In the genomic region with DNA sequence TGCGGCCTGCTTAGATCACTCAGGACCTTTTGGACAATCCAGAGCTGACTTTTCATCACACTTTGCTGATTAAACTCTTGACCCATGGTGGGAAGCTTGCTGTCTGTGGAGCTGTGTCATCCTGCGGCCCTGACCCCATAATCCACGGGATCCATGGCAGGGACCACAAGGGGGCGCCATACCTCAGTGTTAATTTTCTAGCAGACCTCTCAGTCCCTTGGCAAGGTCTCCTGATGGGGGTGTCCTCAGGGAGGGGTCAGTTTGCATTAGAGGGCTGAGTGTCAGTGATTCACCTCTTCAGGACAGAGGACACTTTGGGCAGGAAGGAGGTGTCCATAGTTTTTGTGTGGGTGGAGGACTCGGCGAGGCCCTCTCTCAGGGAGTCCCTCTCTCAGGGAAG, we compare ENCODE assay signal across 10 mouse cellular contexts.
DNase-seq lines count a peak whose midpoint lies in the region; ATAC-seq and TF ChIP-seq lines count a peak whose summit lies in the region.
"Had no signal": no experiment of that assay in that cellular context is flagged by ENCODE, and none has a peak within 500 bp of the region (broad histone marks: within the 10 kb centered on the region; RNA-seq: fewer than 3 reads in every experiment).

No protein-coding gene starts in this region.

- H3K9me3 ChIP-seq in hindbrain, embryonic 10.5 days = no peaks in the 10 kb centered on the region
- no peaks in the 10 kb centered on the region for H3K9me3 ChIP-seq in hindbrain, embryonic 12.5 days (replicated peaks)
- no peaks in the 10 kb centered on the region for H3K9me3 ChIP-seq in liver, embryonic 11.5 days (ENCODE audit: control insufficient read depth, low read length)
- H3K9me3 ChIP-seq: embryonic facial prominence, embryonic 13.5 days had no signal

- no peaks in the 10 kb centered on the region for H3K27me3 ChIP-seq in hindbrain, embryonic 10.5 days (ENCODE audit: insufficient read depth, poor library complexity, severe bottlenecking)
- no peaks in the 10 kb centered on the region for H3K27me3 ChIP-seq in hindbrain, embryonic 12.5 days
- H3K27me3 ChIP-seq in liver, embryonic 11.5 days (replicated peaks; ENCODE audit: control insufficient read depth, insufficient read depth, low read length) = no peaks in the 10 kb centered on the region
- H3K27me3 ChIP-seq in small intestine, adult 2 months (ENCODE audit: control insufficient read depth, insufficient read depth, low read length) = no peaks in the 10 kb centered on the region
- H3K27me3 ChIP-seq: embryonic facial prominence, embryonic 13.5 days had no signal

- peak; percentile 58 for DNase-seq in hindbrain, embryonic 10.5 days (ENCODE audit: low spot score)
- DNase-seq in B cell, adult 2 months = peak; percentile 60
- peak; percentile 56 to 90 for DNase-seq in adrenal gland, adult (ENCODE audit: inconsistent age in 2 of 2, low spot score in 1 of 2)
- peak; percentile 61 for DNase-seq in embryo, embryonic 11 days
- DNase-seq in liver, embryonic 11.5 days (ENCODE audit: low spot score) = peak; percentile 47
- DNase-seq in layer of hippocampus, adult 8-10 months (ENCODE audit: low spot score in 2 of 2) = no peak

- peak; percentile 76; the same call in 1 of the 2 replicates for TF ChIP-seq CTCF in small intestine, adult 2 months (IDR thresholded peaks at IDR 0.05; ENCODE audit: extremely low read depth, insufficient read length, insufficient replicate concordance, low read depth, low read length)

- WGBS in hindbrain, embryonic 10.5 days = 52% methylated on average over 6 of the region's 6 CpGs
- WGBS in hindbrain, embryonic 12.5 days = 51% methylated on average over 6 of the region's 6 CpGs
- 43% methylated on average over 6 of the region's 6 CpGs for WGBS in liver, embryonic 11.5 days
- WGBS in small intestine, adult 2 months = 54% methylated on average over 6 of the region's 6 CpGs

- H3K9ac ChIP-seq in hindbrain, embryonic 12.5 days = no peak overlapping the region
- no peak overlapping the region for H3K9ac ChIP-seq in liver, embryonic 11.5 days (ENCODE audit: low read depth, low read length)
- H3K9ac ChIP-seq: embryonic facial prominence, embryonic 13.5 days had no signal

- H3K4me2 ChIP-seq in hindbrain, embryonic 12.5 days (replicated peaks) = no peak overlapping the region
- H3K4me2 ChIP-seq in liver, embryonic 11.5 days = no peak overlapping the region
- H3K4me2 ChIP-seq: embryonic facial prominence, embryonic 13.5 days had no signal

- no peaks in the 10 kb centered on the region for H3K36me3 ChIP-seq in hindbrain, embryonic 10.5 days
- H3K36me3 ChIP-seq in hindbrain, embryonic 12.5 days = no peaks in the 10 kb centered on the region
- H3K36me3 ChIP-seq in liver, embryonic 11.5 days (ENCODE audit: control insufficient read depth, insufficient read depth, low read length) = no peaks in the 10 kb centered on the region
- H3K36me3 ChIP-seq in small intestine, adult 2 months (ENCODE audit: control insufficient read depth, insufficient read depth, low read length) = no peaks in the 10 kb centered on the region
- H3K36me3 ChIP-seq: embryonic facial prominence, embryonic 13.5 days had no signal

- TF ChIP-seq POLR2A in small intestine, adult 2 months (IDR thresholded peaks at IDR 0.05; ENCODE audit: low read depth, low read length) = no peak

- no peak overlapping the region for H3K4me3 ChIP-seq in hindbrain, embryonic 10.5 days
- H3K4me3 ChIP-seq in hindbrain, embryonic 12.5 days = no peak overlapping the region
- no peak overlapping the region for H3K4me3 ChIP-seq in liver, embryonic 11.5 days (ENCODE audit: low read depth, low read length)
- no peak overlapping the region for H3K4me3 ChIP-seq in small intestine, adult 2 months (ENCODE audit: low read depth, low read length)
- H3K4me3 ChIP-seq: embryonic facial prominence, embryonic 13.5 days had no signal

- H3K27ac ChIP-seq in hindbrain, embryonic 10.5 days = no peak overlapping the region
- no peak overlapping the region for H3K27ac ChIP-seq in hindbrain, embryonic 12.5 days
- H3K27ac ChIP-seq in liver, embryonic 11.5 days (ENCODE audit: low read depth, low read length) = no peak overlapping the region
- no peak overlapping the region for H3K27ac ChIP-seq in small intestine, adult 2 months (ENCODE audit: insufficient read depth, low read depth, low read length)
- H3K27ac ChIP-seq: macrophage had no signal

- no peak for ATAC-seq in hindbrain, embryonic 12.5 days (ENCODE audit: low FRiP score)
- ATAC-seq in liver, embryonic 11.5 days (replicated peaks; ENCODE audit: low FRiP score) = no peak

- H3K4me1 ChIP-seq in hindbrain, embryonic 10.5 days (replicated peaks) = peaks cover 22% of the 10 kb centered on the region
- H3K4me1 ChIP-seq in hindbrain, embryonic 12.5 days = no peaks in the 10 kb centered on the region
- no peaks in the 10 kb centered on the region for H3K4me1 ChIP-seq in liver, embryonic 11.5 days (replicated peaks; ENCODE audit: control insufficient read depth, insufficient read depth, low read length)
- H3K4me1 ChIP-seq in small intestine, adult 2 months (ENCODE audit: control insufficient read depth, insufficient read depth, insufficient read length, low read length) = no peaks in the 10 kb centered on the region

Comparison
In these comparisons a context has a peak if more than half of its experiments do, and no peak if none do; other contexts are left out.
1. DNase-seq: peak in hindbrain, embryonic 10.5 days (single experiment), B cell, adult 2 months (2 of 2), adrenal gland, adult (2 of 2), embryo, embryonic 11 days (single experiment) and liver, embryonic 11.5 days (single experiment); none in layer of hippocampus, adult 8-10 months (0 of 2).